Mouse (Mus musculus) limb, embryonic 10.5 days (tissue): ENCODE measurements around the gene Gm10964. TPM values are rescaled to one million over a fixed set of nuclear protein-coding genes. Genes with fewer than 3 reads are reported as not detected.
"Not testable (repeated sequence)": the region's sequence is repeated elsewhere in the genome, so short reads cannot be mapped to it uniquely, and the experiment has no call there.

Experiments
- DNase-seq: peaks from one replicate; pipeline ENCODE4 v3.0.0-alpha.2; 2017; ENCODE audit warnings: low spot score
- H3K27ac ChIP-seq: fragments of 300-500 bp; sonication (generic); 2 replicates; pipeline ENCODE4 v1.5.1; 2016; ENCODE audit warnings: mild to moderate bottlenecking
- H3K27me3 ChIP-seq: fragments of 300-500 bp; sonication (generic); 2 replicates; pipeline ENCODE4 v1.6.1; 2016; ENCODE audit warnings: low read depth, mild to moderate bottlenecking; ENCODE audit not compliant: poor library complexity, severe bottlenecking
- H3K36me3 ChIP-seq: fragments of 300-500 bp; sonication (generic); 2 replicates; pipeline ENCODE4 v1.6.1; 2016; ENCODE audit warnings: mild to moderate bottlenecking, moderate library complexity
- H3K4me1 ChIP-seq: fragments of 300-500 bp; sonication (generic); 2 replicates; pipeline ENCODE4 v1.6.1; 2016
- H3K4me3 ChIP-seq: fragments of 300-500 bp; sonication (generic); 2 replicates; pipeline ENCODE4 v1.5.1; 2016; ENCODE audit warnings: mild to moderate bottlenecking, moderate library complexity
- H3K9me3 ChIP-seq: fragments of 300-500 bp; sonication (generic); replicated peaks from 2 replicates; pipeline ENCODE4 v1.6.1; 2016; ENCODE audit warnings: mild to moderate bottlenecking
- WGBS: fragments of 180-500 bp; shearing (Covaris S2); methylation state at CpG from one replicate; pipeline ENCODE4 v1.1.7; 2016; 5-methylcytosine and 5-hydroxymethylcytosine counted together
- polyA plus RNA-seq: library from polyadenylated mRNA; unstranded; fragments of >200 nt; fragmentation: Nextera tagmentation; extraction: Ambion mirVana; gene quantifications from 2 replicates; pipeline ENCODE4 v1.2.1, GENCODE M21; 2016

Gm10964 gene
- polyA plus RNA-seq, 1 experiment from 2014 or later = not detected

- Histone ChIP-seq H3K4me1 (peaks cover 14% of the 10 kb centered on the region; the same call in 1 of the 2 replicates), H3K4me3 (peak within 1 kb of the TSS; percentile 98), H3K9me3 (no peaks in the 10 kb centered on the region), H3K27me3 (no peaks in the 10 kb centered on the region), H3K27ac (peak within 1 kb of the TSS; percentile 98), H3K36me3 (no peaks in the 10 kb centered on the region)
- 10% methylated on average over 49 of the region's 49 CpGs for WGBS
- peak; percentile 95 for DNase-seq
Observed at GRCm38 (mm10) chr3:103791230-103792110, 52.3 kb downstream of the Gm10964 start, which contains the start of gene Hipk1. TSS of gene Hipk1 (minus strand) at chr3:103791563.

DNA sequence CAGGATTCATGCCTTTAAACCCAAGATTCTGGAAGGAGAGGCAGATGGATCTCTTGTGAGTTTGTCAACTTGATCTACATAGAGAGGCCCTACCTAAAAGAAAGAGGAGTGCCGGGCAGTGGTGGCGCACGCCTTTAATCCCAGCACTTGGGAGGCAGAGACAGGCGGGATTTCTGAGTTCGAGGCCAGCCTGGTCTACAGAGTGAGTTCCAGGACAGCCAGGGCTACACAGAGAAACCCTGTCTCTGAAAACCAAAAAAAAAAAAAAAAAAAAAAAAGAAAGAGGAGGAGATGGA lies 52.9 kb downstream of the Gm10964 start:
- not testable (repeated sequence) for H3K36me3 ChIP-seq, DNase-seq, H3K9me3 ChIP-seq, H3K27me3 ChIP-seq
- H3K4me1 ChIP-seq = peaks cover 14% of the 10 kb centered on the region; the same call in 1 of the 2 replicates
- 0 out of 2 replicates have a peak overlapping the region, but pooled peaks have one; percentile 98 for H3K27ac ChIP-seq
- peak overlapping the region; percentile 98 for H3K4me3 ChIP-seq
- 89% methylated on average over 5 of the region's 5 CpGs for WGBS

- Histone ChIP-seq H3K9me3 (no peaks in the 10 kb centered on the region), H3K36me3 (no peaks in the 10 kb centered on the region), H3K4me1 (peaks cover 14% of the 10 kb centered on the region; the same call in 1 of the 2 replicates), H3K4me3 (no peak overlapping the region), H3K27me3 (no peaks in the 10 kb centered on the region), H3K27ac (no peak overlapping the region)
- DNase-seq = no peak
- WGBS = 92% methylated on average over 1 of the region's 1 CpGs
Observed at GRCm38 (mm10) chr3:103792566-103792965, 53.4 kb downstream of the Gm10964 start.

Other genes starting within 250 kb of the Gm10964 start
- 0.09 and 0.36 TPM in 2 replicates for gene Syt6, start 164.1 kb upstream of the Gm10964 start, polyA plus RNA-seq
- gene Atg4a-ps, start 93.3 kb upstream of the Gm10964 start, polyA plus RNA-seq = not detected in 2 replicates
- 10.4 and 18.0 TPM in 2 replicates for gene Olfml3, start 1.4 kb upstream of the Gm10964 start, polyA plus RNA-seq
- gene Hipk1, start 52.2 kb downstream of the Gm10964 start, polyA plus RNA-seq = 8.7 and 10.6 TPM in 2 replicates
- 37.9 and 42.1 TPM in 2 replicates for gene Dclre1b, start 70.1 kb downstream of the Gm10964 start, polyA plus RNA-seq
- gene Ap4b1, start 70.2 kb downstream of the Gm10964 start, polyA plus RNA-seq = 21.4 and 23.6 TPM in 2 replicates
- gene Gm43064, start 70.2 kb downstream of the Gm10964 start, polyA plus RNA-seq = 0.18 and 0.26 TPM in 2 replicates
- 0.11 and 0.15 TPM in 2 replicates for gene Bcl2l15, start 93.2 kb downstream of the Gm10964 start, polyA plus RNA-seq
- 0.28 TPM in 1 of 2 replicates, not detected in the other for gene Ptpn22, start 120.4 kb downstream of the Gm10964 start, polyA plus RNA-seq
- gene Rsbn1, start 174.8 kb downstream of the Gm10964 start, polyA plus RNA-seq = 12.6 and 15.1 TPM in 2 replicates
- 28.7 and 33.3 TPM in 2 replicates for gene Phtf1, start 228.7 kb downstream of the Gm10964 start, polyA plus RNA-seq